Mouse (Mus musculus) kidney, embryonic 15.5 days (tissue): ENCODE data around the gene Akap10. TPM values are rescaled to one million over a fixed set of nuclear protein-coding genes. Genes with fewer than 3 reads are reported as not detected.
"Not testable (repeated sequence)": the region's sequence is repeated elsewhere in the genome, so short reads cannot be mapped to it uniquely, and the experiment has no call there.

Source experiments
- ATAC-seq: fragments of 200-750 bp; cut with Nextera tagmentation; replicated peaks from 2 replicates; pipeline ENCODE4 v1.8.0; 2017; ENCODE audit warnings: moderate TSS enrichment; ENCODE audit not compliant: low FRiP score
- H3K27ac ChIP-seq: fragments of 300-500 bp; sonication (generic); 2 replicates; pipeline ENCODE4 v1.5.1; 2015; ENCODE audit warnings: mild to moderate bottlenecking, inconsistent platforms
- H3K27me3 ChIP-seq: fragments of 300-500 bp; sonication (generic); 2 replicates; pipeline ENCODE4 v1.6.1; 2015; ENCODE audit warnings: inconsistent platforms
- H3K36me3 ChIP-seq: fragments of 300-500 bp; sonication (generic); 2 replicates; pipeline ENCODE4 v1.6.1; 2015; ENCODE audit warnings: inconsistent platforms
- H3K4me1 ChIP-seq: fragments of 300-500 bp; sonication (generic); 2 replicates; pipeline ENCODE4 v1.6.1; 2015; ENCODE audit warnings: inconsistent platforms
- H3K4me2 ChIP-seq: fragments of 300-500 bp; sonication (generic); 2 replicates; pipeline ENCODE4 v1.6.1; 2015; ENCODE audit warnings: moderate library complexity, mild to moderate bottlenecking, inconsistent platforms
- H3K4me3 ChIP-seq: fragments of 300-500 bp; sonication (generic); replicated peaks from 2 replicates; pipeline ENCODE4 v1.5.1; 2015; ENCODE audit warnings: mild to moderate bottlenecking, inconsistent platforms
- H3K9ac ChIP-seq: fragments of 300-500 bp; sonication (generic); 2 replicates; pipeline ENCODE4 v1.6.1; 2015; ENCODE audit warnings: mild to moderate bottlenecking, inconsistent platforms
- H3K9me3 ChIP-seq: fragments of 300-500 bp; sonication (generic); replicated peaks from 2 replicates; pipeline ENCODE4 v1.6.1; 2016; ENCODE audit warnings: inconsistent platforms
- WGBS: fragments of 180-500 bp; shearing (Covaris S2); methylation state at CpG from one replicate; pipeline ENCODE4 v1.1.7; 2015; ENCODE audit warnings: mixed read lengths; 5-methylcytosine and 5-hydroxymethylcytosine counted together
- polyA plus RNA-seq: library from polyadenylated mRNA; unstranded; fragments of >200 nt; fragmentation: Nextera tagmentation; extraction: Ambion mirVana; gene quantifications from 2 replicates; pipeline ENCODE4 v1.2.1, GENCODE M21; 2015

The Akap10 gene
- polyA plus RNA-seq, result 19.1 and 19.2 TPM in 2 replicates

DNA sequence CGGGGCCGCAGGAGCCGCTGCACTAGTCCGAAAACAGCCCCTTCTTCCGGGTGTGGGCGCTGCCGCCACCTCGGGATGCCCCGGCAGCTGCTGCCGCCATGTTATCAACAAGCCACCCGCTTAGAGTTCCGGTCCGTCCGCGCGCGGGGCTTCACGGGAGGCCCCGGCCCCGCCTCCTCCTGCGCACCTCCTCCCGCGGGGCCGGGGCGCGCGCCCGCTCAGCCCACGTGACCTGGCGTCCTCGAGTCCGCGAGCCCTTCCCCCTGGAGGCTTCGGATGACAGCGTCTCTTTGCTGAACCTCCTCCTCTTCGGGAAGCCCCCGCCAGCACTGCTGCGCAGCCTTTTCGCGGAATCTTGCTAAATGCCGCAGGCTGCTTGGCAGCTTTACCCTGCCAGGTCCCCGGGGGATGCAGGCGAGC, at the start of gene Akap10:
Akap10 (minus strand) TSS at position 155 of the 420 bp plus-strand sequence.
- H3K27me3 ChIP-seq, result no peaks in the 10 kb centered on the region
- H3K36me3 ChIP-seq, result 0 out of 2 replicates have a peak, but pooled peaks cover 11% of the 10 kb centered on the region
- peak within 1 kb of the TSS; percentile 97 for H3K4me3 ChIP-seq
- H3K9me3 ChIP-seq, result no peaks in the 10 kb centered on the region
- H3K9ac ChIP-seq, result peak within 1 kb of the TSS; percentile 94
- H3K4me2 ChIP-seq, result peak within 1 kb of the TSS; percentile 64
- 0% methylated on average over 41 of the region's 43 CpGs for WGBS
- peak; percentile 96 for ATAC-seq
- peaks cover 20% of the 10 kb centered on the region for H3K4me1 ChIP-seq
- peak within 1 kb of the TSS; percentile 97 for H3K27ac ChIP-seq

DNA sequence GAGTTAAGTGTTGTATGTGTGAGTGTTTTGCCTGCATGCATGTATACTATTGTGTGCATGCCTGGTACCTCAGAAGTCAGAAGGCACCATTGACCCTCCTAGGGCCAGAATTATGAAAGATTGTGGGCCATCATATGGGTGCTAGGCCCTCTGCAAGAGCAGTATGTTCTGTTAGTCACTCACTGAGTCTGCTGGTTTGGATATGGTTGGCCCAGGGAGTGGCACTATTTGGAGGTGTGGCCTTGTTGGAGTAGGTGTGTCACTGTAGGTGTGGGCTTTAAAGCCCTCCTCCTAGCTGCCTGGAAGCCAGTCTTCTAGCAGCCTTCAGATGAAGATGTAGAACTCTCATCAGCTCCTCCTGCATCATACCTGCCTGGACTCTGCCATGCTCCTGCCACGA, 45.7 kb upstream of the Akap10 start:
- H3K4me3 ChIP-seq, result no peak overlapping the region
- peaks cover 14% of the 10 kb centered on the region; the same call in 1 of the 2 replicates for H3K4me1 ChIP-seq
- no peak for ATAC-seq
- 78% methylated on average over 1 of the region's 1 CpGs for WGBS
- H3K4me2 ChIP-seq, result no peak overlapping the region
- no peak overlapping the region for H3K27ac ChIP-seq
- no peaks in the 10 kb centered on the region for H3K27me3 ChIP-seq
- no peaks in the 10 kb centered on the region for H3K36me3 ChIP-seq
- no peak overlapping the region for H3K9ac ChIP-seq
- H3K9me3 ChIP-seq, result no peaks in the 10 kb centered on the region

DNA sequence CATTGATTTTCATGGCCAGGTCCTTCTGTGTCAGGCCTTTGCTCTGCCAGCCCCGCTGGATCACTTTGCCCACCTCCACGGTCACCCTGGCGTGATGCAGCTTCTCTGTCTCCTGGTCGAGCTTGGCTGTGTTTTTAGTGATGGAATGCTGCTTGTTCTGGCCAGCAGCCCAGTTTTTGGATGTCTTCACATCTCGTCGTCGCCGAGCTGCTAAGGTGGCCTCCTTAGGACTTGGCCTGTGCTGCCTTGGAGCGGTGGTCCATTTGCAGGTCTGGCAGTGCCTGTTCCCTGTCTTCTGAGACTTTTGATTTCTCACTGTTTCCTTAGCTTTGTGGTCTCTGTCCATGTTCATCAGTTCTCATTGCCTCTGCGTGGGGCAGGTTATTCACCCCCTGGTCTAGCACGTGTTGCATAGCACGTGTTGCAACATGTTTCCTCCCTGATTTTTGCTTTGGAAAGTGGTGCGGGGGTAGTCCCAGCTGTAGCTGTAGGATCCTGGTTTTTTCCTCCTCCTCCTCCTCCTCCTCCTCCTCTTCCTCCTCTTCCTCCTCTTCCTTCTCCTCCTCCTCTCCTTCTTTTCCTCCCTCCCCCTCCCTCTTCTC, 44.2 kb upstream of the Akap10 start:
- WGBS, result 50% methylated on average over 13 of the region's 13 CpGs
- Histone ChIP-seq H3K27me3 (no peaks in the 10 kb centered on the region), H3K9me3 (no peaks in the 10 kb centered on the region), H3K4me1 (peaks cover 14% of the 10 kb centered on the region; the same call in 1 of the 2 replicates), H3K27ac (no peak overlapping the region), H3K36me3 (no peaks in the 10 kb centered on the region), H3K9ac (no peak overlapping the region), H3K4me2 (no peak overlapping the region), H3K4me3 (no peak overlapping the region)
- ATAC-seq, result no peak

DNA sequence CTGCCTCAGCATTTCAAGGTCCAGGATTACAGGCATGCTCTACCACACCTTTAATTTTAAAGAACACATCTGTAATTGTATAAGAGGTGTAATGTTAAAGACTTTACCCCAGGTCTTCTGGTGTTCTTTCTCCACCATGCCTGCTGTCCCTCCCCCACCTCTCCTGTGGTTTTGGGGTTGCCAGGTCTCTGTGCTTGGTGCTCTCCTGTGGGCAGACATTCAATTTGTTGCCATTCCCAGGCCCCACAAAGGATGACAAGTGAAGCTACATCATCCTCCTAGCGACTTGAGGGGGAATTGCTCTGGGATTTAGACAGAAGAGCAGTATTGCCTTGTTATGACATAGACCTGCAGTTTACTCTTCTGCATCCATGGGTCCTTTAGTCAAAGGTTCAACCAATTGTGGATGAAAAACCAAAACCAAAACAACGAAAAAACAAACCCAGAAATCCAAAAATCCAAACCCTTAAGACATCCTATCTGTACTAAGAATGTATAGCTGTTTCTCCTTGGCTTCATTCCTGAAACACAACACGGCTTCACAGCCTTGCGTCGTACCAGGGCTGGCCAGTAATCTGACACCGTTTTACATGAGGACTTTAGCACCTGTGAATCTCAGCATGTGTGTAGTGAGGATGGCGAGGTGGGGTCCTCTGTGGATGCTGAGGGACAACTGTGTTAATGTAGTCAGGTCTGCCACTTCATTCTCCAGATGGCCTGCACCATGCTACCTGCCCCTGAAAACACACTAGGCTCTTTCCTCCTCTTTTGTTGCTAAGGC, 41.6 kb upstream of the Akap10 start:
- no peak overlapping the region for H3K9ac ChIP-seq
- H3K36me3 ChIP-seq, result no peaks in the 10 kb centered on the region
- H3K9me3 ChIP-seq, result no peaks in the 10 kb centered on the region
- ATAC-seq, result no peak
- H3K27me3 ChIP-seq, result no peaks in the 10 kb centered on the region
- no peak overlapping the region for H3K4me3 ChIP-seq
- no peak overlapping the region for H3K27ac ChIP-seq
- 34% methylated on average over 7 of the region's 7 CpGs for WGBS
- H3K4me1 ChIP-seq, result peaks cover 14% of the 10 kb centered on the region; the same call in 1 of the 2 replicates
- no peak overlapping the region for H3K4me2 ChIP-seq

DNA sequence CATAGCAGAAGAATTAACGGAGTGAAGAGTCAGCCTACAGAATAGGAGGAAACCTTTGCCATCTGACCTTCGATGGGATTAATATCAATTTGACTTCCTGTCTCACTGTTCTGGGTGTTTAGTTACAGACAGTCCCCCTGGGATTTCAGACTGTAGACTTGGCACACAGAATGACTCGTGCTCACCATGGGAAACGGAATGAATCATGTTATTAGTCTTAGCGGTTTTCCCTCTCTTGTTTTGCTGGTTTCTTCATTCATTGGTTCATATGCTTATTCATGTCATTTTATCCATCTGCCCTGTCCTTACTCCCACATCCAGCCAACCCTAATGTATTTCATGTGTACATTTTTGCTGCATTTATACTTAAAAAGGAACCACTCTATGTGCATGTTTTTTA, 40.8 kb upstream of the Akap10 start:
- 28% methylated on average over 5 of the region's 5 CpGs for WGBS
- ATAC-seq, result no peak
- Histone ChIP-seq H3K4me2 (no peak overlapping the region), H3K27ac (no peak overlapping the region), H3K27me3 (no peaks in the 10 kb centered on the region), H3K4me3 (no peak overlapping the region), H3K9me3 (no peaks in the 10 kb centered on the region), H3K36me3 (no peaks in the 10 kb centered on the region), H3K9ac (no peak overlapping the region), H3K4me1 (peaks cover 14% of the 10 kb centered on the region; the same call in 1 of the 2 replicates)

DNA sequence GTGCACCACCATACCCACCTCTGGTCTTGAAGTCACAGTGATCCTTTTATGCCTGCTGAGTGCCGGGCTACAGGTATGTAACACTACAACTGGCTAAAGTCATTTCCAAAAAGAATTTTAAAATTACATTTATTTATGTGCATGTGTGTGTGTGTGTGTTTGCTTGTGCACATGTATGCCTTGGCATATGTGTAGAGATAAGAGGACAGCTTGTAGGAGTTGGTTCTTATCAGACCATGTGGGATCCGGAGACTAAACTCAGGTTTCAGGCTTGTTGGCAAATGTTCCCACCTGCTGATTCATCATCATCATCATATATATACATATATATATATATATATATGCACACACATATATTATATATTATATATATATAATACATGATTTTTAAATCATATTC, 38.8 kb upstream of the Akap10 start:
- H3K9ac ChIP-seq, result no peak overlapping the region
- H3K4me2 ChIP-seq, result no peak overlapping the region
- ATAC-seq, result no peak
- H3K27ac ChIP-seq, result no peak overlapping the region
- no peaks in the 10 kb centered on the region for H3K36me3 ChIP-seq
- H3K4me3 ChIP-seq, result no peak overlapping the region
- WGBS, result 92% methylated on average over 2 of the region's 2 CpGs
- H3K4me1 ChIP-seq, result 0 out of 2 replicates have a peak, but pooled peaks cover 9% of the 10 kb centered on the region
- H3K9me3 ChIP-seq, result no peaks in the 10 kb centered on the region
- H3K27me3 ChIP-seq, result no peaks in the 10 kb centered on the region

DNA sequence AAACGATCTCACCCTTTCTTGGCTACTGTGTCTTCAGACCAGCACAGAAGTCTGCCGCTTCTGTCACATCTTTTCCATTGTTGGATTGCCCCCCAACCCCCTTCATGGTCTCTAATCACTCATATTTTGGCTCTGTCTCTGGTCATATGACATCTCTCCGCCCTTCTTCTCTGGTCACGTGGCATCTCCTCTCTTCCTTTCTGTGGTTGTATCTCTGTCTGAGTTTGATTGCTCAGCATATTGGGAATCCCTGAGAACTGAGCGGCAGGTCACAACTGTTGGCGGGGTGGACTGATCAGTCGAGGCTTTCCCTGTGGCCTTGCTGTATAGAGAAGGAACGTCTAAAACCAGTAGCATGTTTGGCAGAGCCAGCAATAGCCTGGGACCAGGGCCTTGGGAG, 37.0 kb upstream of the Akap10 start:
- no peaks in the 10 kb centered on the region for H3K9me3 ChIP-seq
- H3K4me1 ChIP-seq, result 0 out of 2 replicates have a peak, but pooled peaks cover 2% of the 10 kb centered on the region
- no peak overlapping the region for H3K27ac ChIP-seq
- no peak for ATAC-seq
- H3K27me3 ChIP-seq, result no peaks in the 10 kb centered on the region
- WGBS, result 85% methylated on average over 8 of the region's 8 CpGs
- H3K9ac ChIP-seq, result no peak overlapping the region
- H3K36me3 ChIP-seq, result no peaks in the 10 kb centered on the region
- no peak overlapping the region for H3K4me2 ChIP-seq
- H3K4me3 ChIP-seq, result no peak overlapping the region

DNA sequence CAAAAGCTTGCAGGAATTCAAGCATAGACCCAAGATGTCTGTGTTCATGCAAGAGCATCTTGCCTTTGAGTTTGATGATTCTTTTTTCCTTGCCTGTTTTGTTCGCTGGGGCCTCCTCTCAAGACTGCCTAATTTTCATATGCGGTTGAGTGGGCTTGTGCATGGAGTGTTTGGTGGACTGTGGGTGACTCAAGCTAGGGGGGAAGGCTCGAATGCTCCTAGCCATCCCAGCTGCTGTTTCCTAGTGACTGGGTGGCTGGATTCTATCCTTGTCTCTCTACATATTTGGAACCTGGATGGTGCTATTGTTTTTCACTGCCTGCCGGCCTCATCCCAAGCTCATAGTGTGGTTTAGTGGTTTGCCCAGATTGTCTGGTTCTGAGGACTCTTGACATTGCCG, 34.6 kb upstream of the Akap10 start:
- no peaks in the 10 kb centered on the region for H3K9me3 ChIP-seq
- no peak overlapping the region for H3K9ac ChIP-seq
- 88% methylated on average over 5 of the region's 5 CpGs for WGBS
- no peaks in the 10 kb centered on the region for H3K4me1 ChIP-seq
- no peaks in the 10 kb centered on the region for H3K36me3 ChIP-seq
- ATAC-seq, result no peak
- H3K4me2 ChIP-seq, result no peak overlapping the region
- H3K27me3 ChIP-seq, result peaks cover 7% of the 10 kb centered on the region
- no peak overlapping the region for H3K27ac ChIP-seq
- H3K4me3 ChIP-seq, result no peak overlapping the region

DNA sequence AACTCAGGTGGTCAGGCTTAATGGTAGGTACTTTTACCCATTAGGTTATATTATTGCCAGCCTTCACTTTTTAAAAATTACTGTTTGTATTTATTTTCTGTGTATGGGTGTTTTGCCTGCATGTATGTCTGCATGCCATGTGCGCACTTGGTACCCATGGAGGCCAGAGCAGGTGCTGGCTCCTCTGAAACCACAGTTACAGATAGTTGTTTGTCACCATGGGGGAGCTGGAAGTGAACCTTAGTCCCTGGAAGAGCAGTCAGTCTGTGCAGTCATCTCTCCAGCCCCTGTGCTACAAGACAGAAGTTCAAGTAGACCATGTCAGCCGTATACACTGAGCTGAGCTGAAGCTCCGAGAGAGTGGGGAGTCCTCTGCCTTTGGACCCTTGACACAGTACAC, 33.1 kb upstream of the Akap10 start:
- peaks cover 19% of the 10 kb centered on the region for H3K27me3 ChIP-seq
- no peak overlapping the region for H3K4me2 ChIP-seq
- H3K4me1 ChIP-seq, result no peaks in the 10 kb centered on the region
- no peak overlapping the region for H3K27ac ChIP-seq
- 78% methylated on average over 3 of the region's 3 CpGs for WGBS
- no peaks in the 10 kb centered on the region for H3K9me3 ChIP-seq
- no peaks in the 10 kb centered on the region for H3K36me3 ChIP-seq
- H3K4me3 ChIP-seq, result no peak overlapping the region
- H3K9ac ChIP-seq, result no peak overlapping the region
- ATAC-seq, result no peak

DNA sequence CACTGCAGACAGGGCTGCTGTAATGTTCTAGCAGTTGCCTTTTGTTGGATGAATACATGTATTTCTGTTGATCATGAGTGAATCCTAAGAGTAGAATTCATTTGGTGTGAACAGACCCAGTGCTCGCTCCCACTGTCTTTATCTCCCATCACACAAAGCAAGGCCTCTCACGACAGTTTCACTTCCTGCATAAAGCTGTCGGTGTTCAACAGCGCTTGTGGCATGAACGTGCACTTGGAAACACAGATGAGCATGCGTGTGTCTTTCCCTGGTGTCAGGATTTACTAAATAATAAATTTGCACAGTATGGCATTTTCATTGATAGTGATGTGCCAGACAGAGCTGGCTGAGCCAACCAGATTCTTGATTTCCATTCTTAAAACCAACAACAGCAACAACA, 32.6 kb upstream of the Akap10 start:
- H3K27me3 ChIP-seq, result peaks cover 24% of the 10 kb centered on the region
- no peak for ATAC-seq
- no peak overlapping the region for H3K27ac ChIP-seq
- no peak overlapping the region for H3K4me2 ChIP-seq
- WGBS, result 65% methylated on average over 6 of the region's 6 CpGs
- H3K9me3 ChIP-seq, result no peaks in the 10 kb centered on the region
- H3K36me3 ChIP-seq, result no peaks in the 10 kb centered on the region
- no peak overlapping the region for H3K4me3 ChIP-seq
- H3K9ac ChIP-seq, result no peak overlapping the region
- H3K4me1 ChIP-seq, result no peaks in the 10 kb centered on the region

DNA sequence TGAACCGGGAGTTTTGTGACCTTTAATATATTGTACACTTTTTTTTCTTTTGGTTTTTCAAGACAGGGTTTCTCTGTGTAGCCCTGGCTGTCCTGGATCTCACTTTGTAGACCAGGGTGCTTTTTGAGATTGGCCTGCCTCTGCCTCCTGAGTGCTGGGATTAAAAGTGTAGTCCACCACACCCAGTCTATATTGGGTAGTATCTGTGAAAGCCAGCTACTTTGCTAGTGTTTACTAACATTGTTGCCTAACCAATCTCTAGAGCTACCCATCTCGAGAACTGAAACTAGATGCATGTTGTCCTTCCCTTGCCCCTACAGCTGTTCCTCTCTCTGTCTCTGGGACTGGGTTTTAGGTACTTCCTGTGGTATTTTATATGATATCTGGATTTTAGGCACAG, 30.0 kb upstream of the Akap10 start:
- no peak for ATAC-seq
- H3K9ac ChIP-seq, result no peak overlapping the region

DNA sequence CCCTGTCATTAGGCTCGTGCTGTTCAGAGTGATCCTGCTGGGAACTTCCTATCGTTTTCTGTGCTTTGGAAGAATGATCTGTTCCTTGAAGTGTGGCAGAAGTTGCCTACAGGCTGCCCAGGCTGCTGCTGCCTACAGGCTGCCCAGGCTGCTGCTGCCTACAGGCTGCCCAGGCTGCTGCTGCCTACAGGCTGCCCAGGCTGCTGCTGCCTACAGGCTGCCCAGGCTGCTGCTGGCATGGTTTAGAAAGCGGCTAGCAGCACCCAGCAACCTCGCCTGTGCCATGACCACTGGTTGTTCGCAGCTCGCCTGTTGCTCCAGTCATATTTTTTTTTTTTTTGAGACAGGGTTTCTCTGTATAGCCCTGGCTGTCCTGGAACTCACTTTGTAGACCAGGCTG, 28.7 kb upstream of the Akap10 start:
- not testable (repeated sequence) for H3K36me3 ChIP-seq, H3K27ac ChIP-seq, H3K9ac ChIP-seq, H3K4me3 ChIP-seq, H3K4me2 ChIP-seq, H3K9me3 ChIP-seq, H3K4me1 ChIP-seq, ATAC-seq
- H3K27me3 ChIP-seq, result peaks cover 34% of the 10 kb centered on the region
- WGBS, result 60% methylated on average over 6 of the region's 6 CpGs

More for the DNA sequence above, 30.0 kb upstream of the Akap10 start:
- Histone ChIP-seq H3K9me3 (no peaks in the 10 kb centered on the region), H3K4me2 (no peak overlapping the region), H3K27me3 (peaks cover 34% of the 10 kb centered on the region), H3K4me1 (peaks cover 8% of the 10 kb centered on the region), H3K36me3 (no peaks in the 10 kb centered on the region), H3K27ac (no peak overlapping the region), H3K4me3 (no peak overlapping the region)
- WGBS, result 78% methylated on average over 2 of the region's 2 CpGs
